Mouse (Mus musculus): ENCODE measurements around the gene Pcsk7. TPM values are rescaled to one million over a fixed set of nuclear protein-coding genes. Genes with fewer than 3 reads are reported as not detected.

Gene Pcsk7
- polyA plus RNA-seq, 1 experiment from 2014 or later: 18.5 TPM

GRCm38 (mm10) chr9:45955107-45955963, 49.0 kb downstream of the Pcsk7 start, which contains the start of gene Sidt2:
Gene Sidt2, minus strand, starts transcription at chr9:45955258.
- under 1% methylated on average over 48 of the region's 48 CpGs for WGBS
- DNase-seq (ENCODE audit: low spot score): peak; percentile 93
- no peaks in the 10 kb centered on the region for H3K27me3 ChIP-seq (ENCODE audit: insufficient read depth, poor library complexity, severe bottlenecking)
- peaks cover 19% of the 10 kb centered on the region for H3K36me3 ChIP-seq
- H3K27ac ChIP-seq: peak within 1 kb of the TSS; percentile 97
- H3K9me3 ChIP-seq: no peaks in the 10 kb centered on the region
- H3K4me3 ChIP-seq: peak within 1 kb of the TSS; percentile 96
- peaks cover 26% of the 10 kb centered on the region for H3K4me1 ChIP-seq

DNA sequence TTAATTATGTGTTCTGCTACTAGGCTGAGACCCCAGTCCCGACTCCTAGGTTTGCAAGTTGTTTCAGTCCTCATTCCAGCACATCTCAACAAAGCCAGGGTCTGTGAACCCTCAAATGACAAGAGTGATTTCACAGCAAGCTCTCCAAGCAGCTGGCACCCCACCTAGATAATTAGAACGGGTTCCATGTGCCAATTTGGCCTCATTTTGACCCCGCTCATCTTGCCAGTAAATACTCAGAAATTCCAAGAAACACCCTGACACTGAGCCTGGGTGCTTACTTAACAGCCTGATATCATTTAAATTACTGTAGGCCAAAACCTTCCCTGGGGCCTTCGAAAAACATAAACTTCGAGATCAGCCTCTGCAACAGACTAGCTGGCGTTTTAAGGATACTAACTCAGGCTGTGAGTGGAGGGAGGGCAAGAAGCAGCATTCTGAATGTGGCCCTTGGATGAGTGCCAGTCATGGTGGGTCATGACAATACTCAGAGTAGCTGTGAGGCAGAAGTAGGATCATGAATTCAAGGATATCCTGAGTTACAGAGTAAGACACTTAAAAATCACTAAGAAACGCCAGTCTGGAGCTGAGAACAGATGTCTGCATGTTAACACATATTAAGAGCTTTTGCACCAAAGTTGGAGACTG, 51.9 kb downstream of the Pcsk7 start:
- 70% methylated on average over 7 of the region's 7 CpGs for WGBS
- peaks cover 22% of the 10 kb centered on the region for H3K36me3 ChIP-seq

GRCm38 (mm10) chr9:45958851-45959250, 52.6 kb downstream of the Pcsk7 start:
- Histone ChIP-seq H3K27me3 (ENCODE audit: insufficient read depth, poor library complexity, severe bottlenecking) (no peaks in the 10 kb centered on the region), H3K27ac (no peak overlapping the region), H3K4me3 (no peak overlapping the region), H3K4me1 (peaks cover 20% of the 10 kb centered on the region), H3K9me3 (no peaks in the 10 kb centered on the region), H3K36me3 (peaks cover 28% of the 10 kb centered on the region)
- 62% methylated on average over 4 of the region's 4 CpGs for whole genome bisulfite sequencing
- DNase-seq (ENCODE audit: low spot score): no peak

More for the DNA sequence above, 51.9 kb downstream of the Pcsk7 start:
- no peak for DNase-seq (ENCODE audit: low spot score)
- Histone ChIP-seq H3K9me3 (no peaks in the 10 kb centered on the region), H3K4me1 (peaks cover 24% of the 10 kb centered on the region), H3K27ac (no peak overlapping the region), H3K27me3 (ENCODE audit: insufficient read depth, poor library complexity, severe bottlenecking) (no peaks in the 10 kb centered on the region), H3K4me3 (no peak overlapping the region)

DNA sequence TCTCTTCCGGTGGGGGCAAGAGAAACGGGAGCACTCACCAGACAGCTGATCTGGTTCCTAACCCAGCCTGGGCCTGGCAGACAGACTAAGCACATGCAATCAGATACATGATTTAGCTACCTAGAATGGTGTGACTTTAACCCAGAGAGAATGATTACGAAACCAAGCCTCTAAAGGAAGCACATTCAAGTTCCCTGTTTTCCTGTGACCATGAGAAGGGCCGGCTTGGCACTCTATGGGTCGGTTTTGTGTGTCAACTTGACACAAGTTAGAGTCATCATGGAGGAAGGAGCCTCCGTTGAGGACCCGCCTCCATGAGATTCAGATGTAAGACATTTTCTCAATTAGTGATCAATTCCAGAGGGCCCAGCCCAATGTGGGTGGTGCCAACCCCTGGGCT, 53.4 kb downstream of the Pcsk7 start:
- no peaks in the 10 kb centered on the region for H3K27me3 ChIP-seq (ENCODE audit: insufficient read depth, poor library complexity, severe bottlenecking)
- 83% methylated on average over 7 of the region's 7 CpGs for WGBS
- H3K4me3 ChIP-seq: no peak overlapping the region
- peaks cover 35% of the 10 kb centered on the region for H3K36me3 ChIP-seq
- H3K4me1 ChIP-seq: peaks cover 13% of the 10 kb centered on the region; the same call in 1 of the 2 replicates
- no peak overlapping the region for H3K27ac ChIP-seq
- no peak for DNase-seq (ENCODE audit: low spot score)
- no peaks in the 10 kb centered on the region for H3K9me3 ChIP-seq

GRCm38 (mm10) chr9:45961855-45962254, 55.6 kb downstream of the Pcsk7 start:
- Histone ChIP-seq H3K9me3 (no peaks in the 10 kb centered on the region), H3K4me1 (0 out of 2 replicates have a peak, but pooled peaks cover 8% of the 10 kb centered on the region), H3K4me3 (no peak overlapping the region), H3K27me3 (ENCODE audit: insufficient read depth, poor library complexity, severe bottlenecking) (no peaks in the 10 kb centered on the region), H3K27ac (no peak overlapping the region), H3K36me3 (peaks cover 55% of the 10 kb centered on the region)
- DNase-seq (ENCODE audit: low spot score): no peak
- WGBS: 69% methylated on average over 2 of the region's 2 CpGs

DNA sequence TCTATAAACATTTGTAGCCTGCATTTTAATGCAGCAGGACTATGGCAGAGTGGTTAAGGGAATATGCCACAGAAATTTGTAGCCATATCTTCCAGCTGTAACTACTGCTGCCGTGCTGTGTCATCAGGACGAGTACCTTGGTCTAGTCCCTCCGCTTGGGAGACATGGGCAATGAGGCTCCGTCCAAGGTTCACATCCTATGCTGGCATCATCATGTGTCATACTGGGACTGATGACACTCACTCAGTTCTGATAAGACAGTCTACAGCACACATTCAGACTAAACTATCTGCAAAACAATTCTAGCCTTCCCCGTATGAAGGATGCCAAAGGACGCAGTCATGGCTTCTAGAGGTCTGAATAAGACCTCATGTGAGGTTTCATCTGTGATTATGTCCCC, 57.3 kb downstream of the Pcsk7 start:
- H3K4me1 ChIP-seq: 0 out of 2 replicates have a peak, but pooled peaks cover 8% of the 10 kb centered on the region
- WGBS: 85% methylated on average over 6 of the region's 6 CpGs
- no peak overlapping the region for H3K4me3 ChIP-seq
- no peak for DNase-seq (ENCODE audit: low spot score)
- H3K36me3 ChIP-seq: peaks cover 71% of the 10 kb centered on the region
- H3K27ac ChIP-seq: no peak overlapping the region
- no peaks in the 10 kb centered on the region for H3K9me3 ChIP-seq
- no peaks in the 10 kb centered on the region for H3K27me3 ChIP-seq (ENCODE audit: insufficient read depth, poor library complexity, severe bottlenecking)

- H3K4me3 ChIP-seq: no peak overlapping the region
- H3K27ac ChIP-seq: no peak overlapping the region
- H3K4me1 ChIP-seq: no peaks in the 10 kb centered on the region
- H3K36me3 ChIP-seq: peaks cover 38% of the 10 kb centered on the region
- 94% methylated on average over 2 of the region's 2 CpGs for WGBS
- no peaks in the 10 kb centered on the region for H3K9me3 ChIP-seq
- no peak for DNase-seq (ENCODE audit: low spot score)
- H3K27me3 ChIP-seq (ENCODE audit: insufficient read depth, poor library complexity, severe bottlenecking): no peaks in the 10 kb centered on the region
These were observed 70.6 kb downstream of the Pcsk7 start for GRCm38 (mm10) chr9:45976884-45977283.

Small RNA genes lying within 50 kb of the gene (microRNA-seq; reads per million reads assigned to microRNA genes)
- not detected for gene Mir7087

Other genes with a start within 250 kb of the Pcsk7 start
- gene Cep164, start 77.8 kb upstream of the Pcsk7 start, polyA plus RNA-seq (2016; fragmentation: Nextera tagmentation; extraction: Ambion mirVana): 15.9 and 16.9 TPM in 2 replicates
- gene Bace1, start 67.9 kb upstream of the Pcsk7 start, polyA plus RNA-seq (2016; fragmentation: Nextera tagmentation; extraction: Ambion mirVana): 17.6 and 19.4 TPM in 2 replicates
- gene Rnf214, start 414 bp downstream of the Pcsk7 start, polyA plus RNA-seq (2016; fragmentation: Nextera tagmentation; extraction: Ambion mirVana): 45.5 and 50.3 TPM in 2 replicates
- 303 and 413 TPM in 2 replicates for gene Tagln, start 29.6 kb downstream of the Pcsk7 start, polyA plus RNA-seq (2016; fragmentation: Nextera tagmentation; extraction: Ambion mirVana)
- 37.0 and 37.2 TPM in 2 replicates for gene Sidt2, start 48.8 kb downstream of the Pcsk7 start, polyA plus RNA-seq (2016; fragmentation: Nextera tagmentation; extraction: Ambion mirVana)
- gene Pafah1b2, start 106.2 kb downstream of the Pcsk7 start, polyA plus RNA-seq (2016; fragmentation: Nextera tagmentation; extraction: Ambion mirVana): 183 and 212 TPM in 2 replicates
- 6.4 and 8.0 TPM in 2 replicates for gene Sik3, start 106.3 kb downstream of the Pcsk7 start, polyA plus RNA-seq (2016; fragmentation: Nextera tagmentation; extraction: Ambion mirVana)